Mouse (Mus musculus): ENCODE data around the gene Wdr60. TPM values are rescaled to one million over a fixed set of nuclear protein-coding genes. Genes with fewer than 3 reads are reported as not detected.

Wdr60 gene
- polyA plus RNA-seq, 1 experiment from 2014 or later, result 20.2 TPM

DNA sequence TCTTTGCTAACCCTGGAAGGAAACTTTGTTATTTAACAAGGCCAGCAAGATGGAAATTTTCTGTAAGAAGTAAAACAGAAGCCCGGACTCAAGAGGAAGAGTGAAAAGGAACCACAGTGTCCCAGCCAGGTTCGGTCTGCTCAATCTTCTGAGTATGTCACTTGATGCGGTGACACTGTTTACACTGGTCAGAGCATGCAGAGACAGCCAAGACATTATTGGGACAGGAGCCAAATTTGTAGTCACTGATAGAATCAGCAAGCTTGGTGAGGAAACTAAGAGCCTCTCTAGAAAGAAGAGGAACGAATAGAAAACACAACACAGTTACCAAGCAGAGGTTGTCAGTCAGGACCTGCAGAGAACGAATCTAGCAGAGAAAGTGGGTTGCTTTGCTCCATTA lies 93.2 kb downstream of the Wdr60 start:
- Histone ChIP-seq H3K4me2 (no peak overlapping the region), H3K9ac (no peak overlapping the region), H3K27ac (no peak overlapping the region), H3K36me3 (no peaks in the 10 kb centered on the region), H3K9me3 (replicated peaks) (no peaks in the 10 kb centered on the region), H3K27me3 (no peaks in the 10 kb centered on the region), H3K4me3 (replicated peaks) (no peak overlapping the region), H3K4me1 (no peaks in the 10 kb centered on the region)
- ATAC-seq (replicated peaks; ENCODE audit: low FRiP score), result no peak
- WGBS, result 77% methylated on average over 5 of the region's 5 CpGs

DNA sequence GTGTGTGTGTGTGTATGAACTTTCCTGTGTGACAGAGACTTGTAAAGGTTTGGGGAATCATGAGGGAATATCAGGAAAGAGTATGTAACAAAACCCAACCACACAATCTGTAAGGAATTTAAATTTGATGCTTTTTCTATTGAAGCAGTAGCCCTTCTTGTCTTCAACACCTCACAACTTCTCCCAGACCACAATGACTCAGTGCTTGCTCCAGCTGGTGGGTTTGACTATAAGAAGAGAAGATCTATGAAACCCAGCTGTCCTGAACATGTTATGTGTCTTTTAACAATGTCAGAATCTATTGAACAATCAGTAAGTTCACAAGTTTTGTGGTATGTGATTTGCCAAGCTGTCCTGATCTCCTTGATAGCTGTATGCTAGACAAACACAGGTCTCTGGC lies 97.5 kb downstream of the Wdr60 start:
- Histone ChIP-seq H3K9ac (no peak overlapping the region), H3K4me2 (no peak overlapping the region), H3K4me3 (replicated peaks) (no peak overlapping the region), H3K27me3 (no peaks in the 10 kb centered on the region), H3K4me1 (no peaks in the 10 kb centered on the region), H3K9me3 (replicated peaks) (no peaks in the 10 kb centered on the region), H3K36me3 (no peaks in the 10 kb centered on the region), H3K27ac (no peak overlapping the region)
- no peak for ATAC-seq (replicated peaks; ENCODE audit: low FRiP score)

DNA sequence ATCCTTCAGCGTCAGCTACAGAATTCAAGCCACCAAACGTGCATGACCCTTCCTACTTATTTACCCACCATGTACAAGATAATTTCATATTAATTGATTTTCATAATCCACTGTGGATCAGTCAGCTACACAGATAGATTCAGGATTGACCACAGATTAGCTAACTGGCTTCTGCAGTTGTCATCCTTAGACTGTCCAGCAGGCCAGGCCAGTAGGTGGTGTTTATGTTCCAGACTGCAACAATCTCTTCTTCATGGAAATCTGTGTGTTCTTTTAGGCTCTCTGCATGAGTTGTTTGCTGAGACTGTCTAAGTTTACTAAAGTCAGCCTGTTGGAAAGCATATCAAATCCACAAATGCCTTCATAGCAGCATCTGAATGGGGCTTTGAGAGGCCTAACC lies 103.1 kb downstream of the Wdr60 start:
- 93% methylated on average over 2 of the region's 2 CpGs for WGBS
- Histone ChIP-seq H3K9me3 (replicated peaks) (no peaks in the 10 kb centered on the region), H3K9ac (no peak overlapping the region), H3K27me3 (no peaks in the 10 kb centered on the region), H3K36me3 (no peaks in the 10 kb centered on the region), H3K4me2 (no peak overlapping the region), H3K27ac (no peak overlapping the region), H3K4me3 (replicated peaks) (no peak overlapping the region), H3K4me1 (no peaks in the 10 kb centered on the region)
- ATAC-seq (replicated peaks; ENCODE audit: low FRiP score), result no peak

DNA sequence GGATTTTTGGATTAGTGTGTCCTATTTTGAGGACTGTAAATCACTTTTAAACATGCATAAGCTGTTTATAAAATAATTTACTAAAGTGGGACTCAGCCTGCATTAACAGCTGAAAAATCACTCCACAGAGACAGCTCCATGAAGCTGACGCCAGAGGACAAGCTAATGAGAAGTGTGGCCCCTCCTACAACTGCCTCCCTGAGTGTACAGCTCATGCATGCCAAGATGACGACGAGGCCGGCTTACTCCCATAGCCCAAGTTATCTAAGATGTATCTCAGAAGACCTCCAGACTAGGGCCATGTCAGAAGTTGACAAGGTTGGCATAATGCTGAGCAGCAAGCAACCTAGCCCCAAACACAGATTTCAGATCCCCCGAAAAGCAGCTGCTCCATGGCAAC lies 103.6 kb downstream of the Wdr60 start:
- ATAC-seq (replicated peaks; ENCODE audit: low FRiP score), result no peak
- H3K4me3 ChIP-seq (replicated peaks), result no peak overlapping the region
- H3K4me2 ChIP-seq, result no peak overlapping the region
- H3K9ac ChIP-seq, result no peak overlapping the region
- WGBS, result 64% methylated on average over 5 of the region's 5 CpGs
- no peaks in the 10 kb centered on the region for H3K27me3 ChIP-seq
- no peaks in the 10 kb centered on the region for H3K36me3 ChIP-seq
- no peaks in the 10 kb centered on the region for H3K4me1 ChIP-seq
- no peaks in the 10 kb centered on the region for H3K9me3 ChIP-seq (replicated peaks)
- no peak overlapping the region for H3K27ac ChIP-seq

DNA sequence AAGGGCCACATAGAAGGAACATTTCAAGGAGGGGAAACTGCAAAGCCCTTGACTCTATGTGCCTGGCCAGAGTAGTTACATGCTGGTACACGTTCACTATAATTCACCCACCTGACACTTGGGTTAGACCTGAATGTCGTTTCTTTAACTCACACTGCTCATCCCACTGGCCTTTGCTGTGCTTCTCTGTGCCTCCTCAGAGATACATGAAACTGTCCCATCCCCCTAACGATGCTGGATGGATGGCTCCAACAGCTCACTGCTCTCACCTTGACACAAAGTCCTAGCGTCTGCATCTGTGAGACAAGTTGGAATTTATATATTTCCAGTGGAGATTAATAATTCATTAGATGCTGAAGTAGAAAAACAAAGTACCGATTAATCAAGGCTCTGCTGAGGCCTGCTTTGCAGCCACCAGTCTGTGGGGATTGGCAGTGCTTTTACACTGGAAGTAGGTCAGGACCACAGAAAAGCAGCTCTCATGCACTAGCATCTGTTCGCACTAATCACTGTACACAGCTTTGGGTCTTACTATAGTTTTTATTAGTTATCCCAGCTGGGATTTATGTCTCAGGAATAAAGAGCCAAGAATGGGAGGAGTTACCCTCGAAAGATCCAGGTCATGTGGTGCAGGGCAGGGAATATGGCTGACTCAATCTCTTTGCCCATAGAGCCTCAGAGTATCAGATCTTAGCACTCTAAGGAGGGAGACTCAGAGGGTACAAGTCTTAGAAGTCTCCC lies 105.9 kb downstream of the Wdr60 start:
- H3K9ac ChIP-seq, result no peak overlapping the region
- no peak overlapping the region for H3K4me3 ChIP-seq (replicated peaks)
- ATAC-seq (replicated peaks; ENCODE audit: low FRiP score), result peak; percentile 58; the same call in 1 of the 2 replicates
- H3K27ac ChIP-seq, result no peak overlapping the region
- H3K4me2 ChIP-seq, result no peak overlapping the region
- H3K9me3 ChIP-seq (replicated peaks), result no peaks in the 10 kb centered on the region
- WGBS, result 67% methylated on average over 7 of the region's 7 CpGs
- no peaks in the 10 kb centered on the region for H3K36me3 ChIP-seq
- H3K4me1 ChIP-seq, result no peaks in the 10 kb centered on the region
- no peaks in the 10 kb centered on the region for H3K27me3 ChIP-seq

Small RNA genes within 50 kb of the gene (microRNA-seq; reads per million reads assigned to microRNA genes)
- not detected for gene Gm23190

Other genes starting within 250 kb of the Wdr60 start
- 48.1 and 48.8 TPM in 2 replicates for gene Zfp386, start 215.3 kb downstream of the Wdr60 start, polyA plus RNA-seq (2015; fragmentation: Nextera tagmentation; extraction: Ambion mirVana)
- gene Vipr2, start 185.3 kb downstream of the Wdr60 start, polyA plus RNA-seq (2015; fragmentation: Nextera tagmentation; extraction: Ambion mirVana), result 0.86 and 1.2 TPM in 2 replicates
- gene Gm11027, start 12.4 kb upstream of the Wdr60 start, polyA plus RNA-seq (2015; fragmentation: Nextera tagmentation; extraction: Ambion mirVana), result not detected in 2 replicates
- gene Esyt2, start 18.2 kb upstream of the Wdr60 start, polyA plus RNA-seq (2015; fragmentation: Nextera tagmentation; extraction: Ambion mirVana), result 17.8 and 18.7 TPM in 2 replicates
- gene Ncapg2, start 142.4 kb upstream of the Wdr60 start, polyA plus RNA-seq (2015; fragmentation: Nextera tagmentation; extraction: Ambion mirVana), result 37.0 and 37.2 TPM in 2 replicates
- 0.10 and 0.18 TPM in 2 replicates for gene Ptprn2, start 222.7 kb upstream of the Wdr60 start, polyA plus RNA-seq (2015; fragmentation: Nextera tagmentation; extraction: Ambion mirVana)